Mouse (Mus musculus) B cell, adult 2 months (primary cell): Measurements from ENCODE around the gene Ykt6.
"Not testable (repeated sequence)": the region's sequence is repeated elsewhere in the genome, so short reads cannot be mapped to it uniquely, and the experiment has no call there.

Source experiments
- DNase-seq, 2 experiments: peaks; one replicate each; pipeline ENCODE4 v3.0.0; 2022

The Ykt6 gene

DNA sequence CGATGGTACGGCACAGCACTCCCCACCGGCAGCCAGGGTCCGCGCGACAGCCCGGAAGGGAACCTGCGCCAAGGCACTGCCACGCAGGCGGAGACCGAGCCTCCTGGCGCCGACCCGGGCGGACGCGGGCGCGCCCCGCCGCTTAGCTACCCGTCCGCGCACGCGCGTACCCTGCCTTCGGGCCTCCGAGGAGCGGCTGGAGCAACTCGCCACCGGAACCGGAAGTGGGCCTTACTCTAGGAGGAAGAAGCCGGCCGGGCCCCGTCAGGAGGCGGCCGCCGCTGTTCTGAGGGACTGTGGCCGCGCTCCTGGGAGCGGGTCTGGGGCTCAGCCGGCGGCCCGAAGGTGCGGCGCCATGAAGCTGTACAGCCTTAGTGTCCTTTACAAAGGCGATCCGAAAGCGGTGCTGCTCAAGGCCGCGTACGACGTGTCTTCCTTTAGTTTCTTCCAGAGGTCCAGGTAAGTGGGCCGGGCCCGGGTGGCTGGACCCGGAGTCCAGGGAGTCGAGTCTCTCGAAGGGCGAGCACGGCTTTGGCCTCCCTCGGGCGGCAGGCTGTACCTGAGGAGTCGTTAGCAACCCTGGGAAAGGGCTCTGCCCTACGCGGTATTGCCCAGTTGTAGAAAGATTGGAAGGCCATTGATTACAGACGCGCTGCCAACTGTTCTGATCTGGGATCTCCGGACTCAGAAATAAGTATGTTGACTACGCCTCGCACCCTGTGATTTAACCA lies at the start of gene Ykt6:
Gene Ykt6, plus strand, starts transcription at position 148 of the 731 bp plus-strand sequence.
- DNase-seq = peak; percentile 86 to 88

DNA sequence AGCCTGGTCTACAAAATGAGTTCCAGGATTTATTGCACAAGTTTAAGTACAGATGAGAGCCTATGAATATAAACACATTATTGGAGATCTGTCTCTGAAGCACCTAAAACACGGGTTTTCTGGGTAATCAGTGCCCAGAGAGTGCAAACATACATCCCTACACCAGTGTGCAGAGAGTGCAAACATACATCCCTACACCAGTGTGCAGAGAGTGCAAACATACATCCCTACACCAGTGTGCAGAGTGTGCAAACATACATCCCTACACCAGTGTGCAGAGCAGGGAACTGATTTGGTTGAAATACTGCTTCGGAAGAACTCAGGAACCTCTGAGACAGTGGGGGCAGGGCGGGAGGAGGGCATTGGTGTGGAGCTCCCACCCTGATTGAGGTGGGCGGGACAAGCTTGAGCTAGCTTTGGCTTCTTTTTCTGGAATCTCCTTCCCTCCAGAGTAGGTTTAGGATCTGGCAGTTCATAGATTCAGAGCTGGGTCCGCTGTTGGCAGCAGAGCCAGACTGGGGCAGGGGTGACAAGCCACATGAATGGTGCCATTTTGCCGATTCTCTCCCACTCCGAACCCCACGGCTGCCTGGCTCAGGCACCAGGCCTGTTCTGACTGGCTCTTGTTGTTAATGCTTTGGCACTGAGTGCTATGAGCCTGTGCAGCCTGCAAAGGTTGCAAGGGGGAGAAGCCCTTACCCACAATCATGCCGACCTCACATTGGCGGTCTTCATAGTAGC lies 49.5 kb upstream of the Ykt6 start:
- DNase-seq = no peak

DNA sequence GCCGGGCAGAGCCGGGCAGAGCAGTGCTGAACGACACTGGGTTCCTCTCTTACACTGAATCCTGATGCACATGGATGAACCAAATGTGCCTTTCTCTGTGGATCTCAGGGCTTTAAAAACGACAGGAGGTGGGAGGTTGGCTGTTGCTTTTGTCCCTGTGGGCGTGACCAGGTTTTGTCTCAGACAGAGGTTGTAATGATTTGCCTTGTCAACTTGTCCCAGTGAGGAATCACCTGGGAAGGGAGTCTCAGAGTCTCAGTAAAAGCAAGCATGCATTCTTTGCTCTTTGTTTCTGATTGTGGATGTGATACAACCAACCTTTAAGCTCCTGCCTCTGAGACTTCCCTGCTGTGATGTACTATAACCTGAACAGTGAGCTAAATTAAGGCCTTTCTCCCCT lies 48.4 kb upstream of the Ykt6 start:
- no peak for DNase-seq

DNA sequence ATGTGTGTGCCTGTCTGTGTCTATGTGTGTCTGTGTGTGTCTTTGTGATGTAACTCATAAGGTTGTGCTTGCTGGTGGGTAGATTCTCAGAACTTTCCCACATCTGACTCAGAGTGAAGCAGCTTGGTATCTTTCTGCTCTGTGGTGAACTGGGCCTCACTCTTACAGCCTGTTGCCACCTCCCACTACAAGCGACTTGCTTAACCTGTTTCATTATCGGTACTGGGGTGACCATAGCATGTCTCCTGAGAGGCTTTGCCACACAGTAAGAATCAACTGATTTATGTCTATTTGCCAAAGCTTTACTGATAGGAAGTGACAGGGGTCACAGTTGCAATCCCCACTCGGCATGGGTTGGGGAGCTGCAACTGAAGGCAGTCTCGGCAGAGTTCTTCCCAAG lies 46.9 kb upstream of the Ykt6 start:
- no peak for DNase-seq

DNA sequence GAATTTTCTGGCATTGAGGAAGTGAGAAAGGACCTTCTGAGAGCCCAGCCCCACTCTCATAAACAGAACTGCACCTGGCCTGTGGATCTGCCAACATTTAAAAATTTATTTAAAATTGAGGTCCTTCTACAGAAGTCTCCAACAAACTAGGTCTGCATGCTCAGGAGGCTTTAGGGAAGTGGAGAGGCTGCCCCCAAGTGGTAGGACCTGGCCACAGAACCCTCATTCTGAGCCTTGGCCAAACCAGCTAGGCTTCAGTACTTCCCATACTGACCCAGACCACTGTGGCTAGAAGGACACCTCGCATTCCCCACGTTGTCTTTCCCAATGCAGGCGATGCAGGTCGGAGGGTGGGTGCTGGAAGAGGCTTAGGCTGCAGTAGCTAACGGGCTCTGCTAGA lies 42.9 kb upstream of the Ykt6 start:
- DNase-seq = peak; percentile 52 to 62

DNA sequence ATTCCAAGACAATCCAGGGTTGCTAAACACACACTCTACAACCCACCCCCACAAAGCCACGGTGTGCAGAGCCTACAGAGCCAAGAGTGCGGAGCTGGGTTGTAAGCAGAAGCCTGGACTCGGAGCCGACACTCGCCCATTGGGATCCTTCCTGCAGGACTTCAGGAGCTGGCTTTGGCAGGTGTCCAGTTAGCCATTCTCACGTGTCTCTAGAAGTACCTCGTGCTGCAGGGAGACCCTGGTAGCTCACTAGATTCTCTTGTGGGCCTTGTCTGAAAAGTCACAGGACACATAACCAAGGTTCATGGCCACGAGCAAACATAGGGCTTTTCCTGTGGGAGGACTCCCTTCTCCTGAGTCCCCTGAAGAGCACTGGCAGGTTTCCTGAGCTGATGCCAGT lies 42.2 kb upstream of the Ykt6 start:
- DNase-seq = no peak

DNA sequence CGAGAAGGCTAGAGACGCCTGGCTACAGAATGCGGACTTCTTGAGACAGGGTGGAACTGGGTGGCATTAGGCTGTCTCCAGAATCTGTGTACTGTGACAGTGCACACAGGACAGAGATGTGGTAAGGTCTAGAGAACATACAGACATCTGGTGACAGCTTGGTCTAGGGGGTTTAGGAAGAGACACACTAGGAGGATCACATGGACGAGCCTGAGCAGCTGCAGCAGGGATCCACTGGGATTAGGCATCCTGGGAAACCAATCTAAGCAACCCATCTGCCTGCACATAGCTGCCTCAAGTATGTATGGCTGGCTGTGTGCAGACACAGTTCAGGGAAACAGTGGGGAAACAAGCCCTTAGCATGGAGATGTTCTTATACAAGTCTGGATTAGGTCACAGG lies 41.6 kb upstream of the Ykt6 start:
- DNase-seq = no peak

DNA sequence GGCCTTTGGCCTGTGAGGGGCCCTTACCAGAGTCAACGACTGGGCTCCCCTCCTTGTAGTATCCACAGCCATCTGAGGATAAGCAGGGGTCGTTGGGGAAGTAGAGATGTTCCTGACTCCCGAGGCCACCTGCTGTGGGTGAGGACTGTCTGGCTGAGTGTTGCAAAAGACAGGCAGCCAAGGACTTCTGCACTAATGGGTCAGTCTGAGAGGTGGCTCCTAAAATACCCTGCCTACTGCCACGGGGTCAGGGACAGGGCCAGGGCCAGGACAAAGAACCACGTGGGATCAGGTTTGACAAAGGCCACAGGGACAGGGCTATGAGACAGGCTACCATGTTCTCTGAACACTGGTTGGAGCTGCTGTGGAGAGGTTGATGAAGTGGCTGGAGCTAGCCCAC lies 40.6 kb upstream of the Ykt6 start:
- DNase-seq = no peak

DNA sequence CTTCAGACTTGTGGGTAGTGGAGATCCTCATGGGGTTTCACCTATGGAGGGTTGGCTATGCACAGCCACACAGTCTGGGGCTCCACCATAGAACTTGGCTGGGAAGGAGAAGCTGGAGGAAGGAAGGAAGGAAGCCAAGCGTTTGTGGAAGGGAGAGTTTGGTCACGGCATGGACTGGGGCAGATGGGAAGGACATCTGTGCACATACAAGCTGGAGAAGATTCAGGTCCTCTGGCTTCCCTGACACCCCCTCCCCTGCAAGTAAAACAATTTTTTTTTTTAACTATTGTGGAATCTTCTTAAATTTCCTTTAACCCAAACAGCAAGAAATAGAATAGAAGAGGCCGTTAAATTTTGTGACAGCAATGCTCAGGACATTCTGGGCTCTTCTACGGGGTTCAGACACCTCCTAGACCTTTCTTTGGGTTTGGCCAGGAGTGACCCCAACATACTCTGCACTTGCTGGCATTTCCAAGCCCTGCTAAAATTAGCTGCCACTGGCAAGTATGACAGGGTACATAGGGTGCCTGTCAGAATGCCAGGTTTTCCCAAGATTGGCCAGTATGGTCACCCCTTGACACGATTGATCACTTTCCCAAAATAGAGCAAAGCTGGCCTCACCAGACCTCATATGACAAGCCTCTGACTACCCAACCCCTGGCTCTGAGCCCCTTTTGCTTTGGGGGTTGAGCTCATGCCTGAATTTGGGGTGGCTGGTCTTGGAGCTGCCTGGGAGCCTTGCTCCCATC lies 39.9 kb upstream of the Ykt6 start:
- no peak for DNase-seq

DNA sequence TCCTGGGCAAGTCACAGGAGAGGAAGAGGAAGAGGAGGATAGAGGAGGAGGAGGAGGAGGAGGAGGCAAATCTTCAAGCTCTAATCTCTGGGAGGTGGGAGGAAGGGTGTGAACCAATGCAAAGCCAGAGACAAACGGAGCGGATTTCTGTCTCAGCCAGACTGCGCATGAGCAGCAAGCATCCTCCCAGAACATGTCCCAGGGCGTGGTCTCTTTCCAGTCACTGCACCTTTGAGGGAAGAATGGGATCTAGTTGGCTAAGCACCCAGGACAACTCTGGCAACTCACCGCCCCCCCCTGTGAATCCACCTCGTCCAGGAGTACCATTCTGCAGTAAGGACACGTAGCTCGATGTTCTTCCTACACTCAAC lies 39.3 kb upstream of the Ykt6 start:
- no peak for DNase-seq

DNA sequence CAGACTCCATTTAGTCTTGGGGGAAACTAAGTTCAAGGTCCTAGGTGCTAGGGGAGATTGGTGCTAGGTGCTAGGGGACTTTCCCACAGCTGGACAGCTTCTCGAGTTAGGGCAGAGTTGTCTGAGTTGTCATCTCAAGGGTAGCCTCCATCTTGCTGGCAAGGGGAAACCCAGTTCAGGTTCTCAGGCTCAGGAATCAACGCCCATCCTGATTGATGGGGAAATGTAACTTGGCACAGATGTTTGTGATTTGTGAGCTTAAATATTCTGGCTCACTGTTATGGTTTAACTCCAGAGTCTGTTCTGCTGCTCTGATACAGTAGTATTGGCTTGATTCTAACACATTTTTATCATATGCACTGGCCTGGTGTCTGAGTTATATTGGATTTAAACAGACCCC lies 37.4 kb upstream of the Ykt6 start:
- no peak for DNase-seq

DNA sequence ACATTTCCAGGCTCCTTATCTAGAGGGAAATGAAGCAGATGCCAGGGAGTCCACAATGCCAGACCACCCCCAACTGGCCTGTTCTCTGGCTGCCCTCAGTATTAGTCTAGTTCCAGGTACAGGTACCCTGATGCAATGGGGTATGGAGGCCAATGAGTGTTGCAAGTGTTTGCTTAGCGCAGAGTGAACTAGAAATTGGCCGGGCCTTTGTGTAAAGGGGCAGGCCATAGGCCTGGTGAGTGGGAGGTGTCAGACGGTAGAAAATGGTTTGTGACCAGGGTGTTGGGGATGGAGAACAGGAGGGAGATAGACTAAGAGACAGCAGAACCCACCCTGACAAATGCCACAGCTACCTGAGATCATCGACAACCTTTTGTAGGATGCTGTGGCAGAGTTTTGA lies 35.9 kb upstream of the Ykt6 start:
- no peak for DNase-seq

DNA sequence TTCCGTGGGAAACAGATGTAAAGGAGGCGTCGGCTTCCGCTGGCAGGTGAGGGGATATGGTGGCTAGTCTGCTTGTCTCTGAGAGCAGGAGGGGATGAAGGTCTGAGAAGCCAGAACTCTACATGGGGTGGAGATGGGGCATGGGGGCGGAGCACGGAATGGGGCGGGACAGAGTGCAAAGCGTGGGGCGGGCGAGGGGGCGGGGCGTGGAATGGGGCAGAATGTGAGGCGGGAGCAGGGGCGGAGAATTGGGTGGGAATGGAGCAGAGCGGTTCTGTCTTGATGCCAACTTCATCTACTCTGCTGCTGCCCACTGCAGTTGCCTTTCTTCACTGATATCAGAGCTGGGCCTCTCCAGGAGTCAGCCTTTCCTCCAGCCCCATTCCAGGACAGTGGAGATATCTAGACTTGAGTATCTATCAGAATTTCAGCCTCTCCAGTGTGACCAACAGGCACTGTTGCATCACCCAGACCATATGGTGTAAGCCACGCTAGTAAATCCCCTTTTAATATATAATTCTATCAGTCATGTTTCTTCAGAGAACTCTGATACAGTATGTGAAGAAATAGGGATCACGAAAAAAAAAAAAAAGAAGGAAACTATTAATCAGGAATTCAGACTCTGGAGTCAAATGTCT lies 35.1 kb upstream of the Ykt6 start:
- DNase-seq = peak; percentile 16 to 24

DNA sequence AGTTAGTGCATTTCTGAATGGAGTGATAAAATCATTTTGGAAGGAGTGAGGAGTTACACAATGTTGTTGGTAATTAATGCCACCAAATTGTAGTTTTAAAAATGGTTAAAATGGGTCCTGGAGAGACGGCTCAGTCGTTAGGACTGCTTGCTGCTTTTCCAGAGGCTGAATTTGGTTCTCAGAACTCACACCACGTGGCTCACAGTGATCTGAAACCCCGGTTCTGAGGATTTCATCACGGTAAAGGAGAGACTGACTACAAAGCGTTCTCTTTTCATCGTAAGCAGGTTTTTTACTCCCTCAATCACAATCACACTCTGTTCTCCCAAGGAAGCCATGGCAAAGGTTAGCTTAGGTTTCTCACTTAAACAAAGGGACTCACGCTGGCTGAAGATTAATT lies 30.8 kb upstream of the Ykt6 start:
- DNase-seq = no peak

DNA sequence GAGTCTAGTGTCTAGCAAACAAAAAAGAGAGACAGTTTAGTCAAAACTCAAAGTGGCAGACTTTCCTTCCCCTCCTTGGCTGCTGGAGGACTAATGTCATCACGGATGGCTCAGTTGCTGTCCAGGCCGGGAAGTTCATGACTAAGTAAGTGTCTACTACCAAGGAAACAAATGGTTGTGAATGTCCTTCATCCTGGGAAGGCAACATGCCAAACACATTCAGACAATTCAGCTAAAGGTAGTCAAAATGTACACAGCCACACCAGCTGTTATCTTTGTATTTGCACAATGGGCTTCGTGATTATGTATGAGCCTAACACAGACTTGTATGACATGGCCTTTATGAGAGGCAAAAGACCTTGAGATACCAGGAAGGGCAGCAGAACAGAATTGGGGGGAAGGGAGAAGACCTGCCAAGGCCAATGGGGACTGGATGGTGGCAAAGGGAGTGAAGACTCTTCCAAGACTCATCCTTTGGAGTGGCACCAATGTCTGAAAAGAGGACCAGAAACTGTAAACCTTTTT lies 28.7 kb upstream of the Ykt6 start:
- DNase-seq = no peak

DNA sequence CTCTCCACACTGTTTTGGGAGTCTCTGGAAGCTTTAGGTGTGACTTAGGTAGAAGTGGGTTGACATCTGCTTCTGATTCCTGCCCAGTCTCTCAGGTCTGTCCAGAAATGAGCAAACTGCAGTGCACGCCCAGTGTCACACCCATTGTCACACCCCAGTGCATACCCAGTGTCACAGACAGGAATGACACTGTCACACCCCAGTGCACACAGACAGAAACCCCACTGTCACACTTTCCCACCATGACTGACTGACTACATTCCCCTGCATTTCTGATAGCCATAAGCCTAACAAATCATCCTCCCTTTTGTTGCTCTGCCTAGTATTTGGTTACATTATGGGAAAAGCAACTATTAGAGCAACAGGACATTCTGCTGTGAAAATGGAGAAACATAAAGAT lies 24.9 kb upstream of the Ykt6 start:
- no peak for DNase-seq

DNA sequence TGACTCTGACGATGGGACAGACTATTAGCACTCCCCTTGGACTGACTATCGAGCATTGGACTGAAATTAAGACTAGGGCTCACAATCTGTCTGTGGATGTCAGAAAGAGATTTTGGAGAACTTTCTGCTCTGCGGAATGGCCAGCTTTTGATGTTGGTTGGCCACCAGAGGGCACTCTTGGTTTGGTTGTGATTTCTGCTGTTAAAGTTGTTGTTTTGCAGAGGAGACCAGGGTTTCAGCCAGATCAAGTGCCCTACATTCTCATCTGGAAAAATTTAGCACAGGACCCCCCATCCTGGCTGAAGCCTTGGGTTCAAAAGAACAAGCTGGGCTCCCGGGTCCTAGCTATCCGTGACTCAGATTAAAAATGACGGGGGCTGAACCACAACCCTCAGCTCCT lies 23.5 kb upstream of the Ykt6 start:
- DNase-seq = peak; percentile 45 to 55

DNA sequence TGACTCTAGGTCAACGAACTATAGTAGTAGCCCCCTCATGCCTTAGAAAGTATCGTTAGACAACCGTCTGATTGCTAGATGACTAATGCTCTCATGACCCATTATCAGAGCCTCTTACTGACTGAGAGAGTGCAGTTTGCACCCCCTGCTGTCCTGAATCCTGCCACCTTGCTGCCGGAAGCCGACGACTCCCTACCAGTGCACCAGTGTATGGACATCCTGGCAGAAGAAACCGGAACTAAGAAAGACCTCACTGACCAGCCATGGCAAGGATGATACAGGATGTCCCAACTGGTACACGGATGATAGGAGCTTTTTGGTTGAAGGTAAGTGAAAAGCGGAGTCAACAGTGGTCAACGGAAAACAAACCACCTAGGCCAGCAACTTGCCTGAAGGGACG lies 21.0 kb upstream of the Ykt6 start:
- not testable (repeated sequence) for DNase-seq

DNA sequence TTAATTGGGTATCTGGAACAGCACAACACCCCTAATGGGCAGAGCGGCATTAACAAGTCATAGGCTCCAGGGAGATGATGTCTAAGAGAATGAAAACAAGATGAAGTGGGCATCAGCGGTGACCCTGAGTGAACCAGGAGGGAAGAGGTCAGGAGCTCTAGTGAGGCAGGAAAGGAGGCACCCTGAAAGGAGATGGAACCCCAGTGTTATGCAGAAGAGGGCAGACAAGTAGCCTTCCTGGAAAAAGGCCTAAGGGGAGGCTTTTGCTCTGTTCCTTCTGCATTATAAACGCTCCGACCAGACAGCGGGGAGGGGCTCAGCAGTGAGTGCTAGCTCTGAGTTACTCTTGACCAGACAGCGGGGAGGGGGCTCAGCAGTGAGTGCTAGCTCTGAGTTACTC lies 12.5 kb upstream of the Ykt6 start:
- DNase-seq = no peak

DNA sequence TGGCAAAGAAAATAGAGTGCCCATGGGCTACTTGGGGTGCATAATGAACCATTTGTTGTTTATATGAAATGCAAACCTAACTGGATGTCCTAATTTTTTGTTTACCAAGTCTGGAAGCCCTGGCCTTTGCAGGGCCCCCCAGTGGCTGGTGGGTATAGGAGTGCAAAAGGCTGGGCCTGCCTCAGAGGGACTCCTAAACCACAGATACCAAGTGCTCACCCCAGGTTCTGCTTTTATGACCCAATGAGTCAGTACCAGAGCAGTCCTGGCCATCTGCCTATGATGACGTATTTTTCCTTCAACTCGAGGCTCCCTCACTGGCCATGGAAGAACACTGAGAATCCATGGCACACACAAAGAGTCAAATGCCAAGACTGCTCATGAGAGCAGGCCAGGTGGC lies 10.4 kb upstream of the Ykt6 start:
- DNase-seq = no peak

DNA sequence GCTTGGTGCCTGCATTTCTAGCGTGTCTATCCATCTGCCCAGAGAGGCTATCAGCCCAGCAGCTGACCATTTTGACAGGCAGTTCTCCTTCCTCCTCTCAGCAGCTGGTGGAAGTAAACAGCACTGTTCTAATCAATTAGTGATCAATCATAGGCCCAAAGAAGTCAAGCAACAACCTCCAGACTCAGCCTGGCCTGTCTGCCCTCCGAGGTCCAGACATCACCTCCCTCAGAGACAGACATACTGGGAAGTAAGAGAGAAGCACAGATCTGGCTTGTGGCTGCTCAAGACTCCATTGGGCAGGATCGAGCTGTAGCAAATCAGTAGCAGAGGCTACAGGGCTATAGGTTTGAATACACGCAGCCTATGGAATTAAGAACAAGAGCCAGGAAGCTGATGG lies 7.7 kb upstream of the Ykt6 start:
- DNase-seq = no peak

DNA sequence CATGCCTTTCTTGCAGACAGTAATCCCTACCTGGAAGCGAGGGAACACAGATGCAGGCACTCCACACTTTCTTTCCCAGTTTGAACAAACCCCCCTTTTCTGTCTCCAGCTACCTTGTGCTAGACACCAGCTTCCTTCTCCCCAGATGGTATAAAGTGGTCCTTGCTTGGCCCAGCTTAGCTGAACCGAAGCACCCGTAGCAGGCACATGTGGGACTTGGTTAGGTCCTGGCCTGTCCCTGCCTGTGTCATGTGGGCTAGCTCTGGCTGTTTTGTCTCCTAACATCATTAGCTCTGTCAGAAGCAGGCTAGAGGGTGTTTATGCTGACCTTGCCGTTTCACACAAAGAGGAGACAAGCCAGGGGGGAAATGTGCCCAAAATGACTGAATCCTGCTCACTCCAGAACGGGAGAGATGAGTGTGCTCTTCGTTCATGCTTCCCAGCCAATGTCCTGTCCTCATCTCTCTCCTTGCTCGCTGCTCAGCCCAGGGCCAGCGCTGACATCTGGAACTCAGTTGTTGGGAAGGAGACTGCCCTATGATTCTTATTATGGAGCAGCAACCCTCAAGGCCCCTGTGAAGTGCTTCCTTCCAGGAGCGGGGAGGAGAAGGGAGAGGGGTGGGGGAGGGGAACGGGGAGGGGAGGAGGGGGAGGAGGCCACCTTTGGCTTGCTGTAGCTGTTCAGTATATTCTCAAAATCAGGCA lies 6.8 kb upstream of the Ykt6 start:
- no peak for DNase-seq
